Mouse (Mus musculus): Measurements from ENCODE around the gene Ren1.

Gene Ren1

GRCm38 (mm10) chr1:133377547-133377946 lies 27.2 kb downstream of the Ren1 start:
- no peak for DNase-seq (ENCODE audit: low read depth, low spot score)

DNA sequence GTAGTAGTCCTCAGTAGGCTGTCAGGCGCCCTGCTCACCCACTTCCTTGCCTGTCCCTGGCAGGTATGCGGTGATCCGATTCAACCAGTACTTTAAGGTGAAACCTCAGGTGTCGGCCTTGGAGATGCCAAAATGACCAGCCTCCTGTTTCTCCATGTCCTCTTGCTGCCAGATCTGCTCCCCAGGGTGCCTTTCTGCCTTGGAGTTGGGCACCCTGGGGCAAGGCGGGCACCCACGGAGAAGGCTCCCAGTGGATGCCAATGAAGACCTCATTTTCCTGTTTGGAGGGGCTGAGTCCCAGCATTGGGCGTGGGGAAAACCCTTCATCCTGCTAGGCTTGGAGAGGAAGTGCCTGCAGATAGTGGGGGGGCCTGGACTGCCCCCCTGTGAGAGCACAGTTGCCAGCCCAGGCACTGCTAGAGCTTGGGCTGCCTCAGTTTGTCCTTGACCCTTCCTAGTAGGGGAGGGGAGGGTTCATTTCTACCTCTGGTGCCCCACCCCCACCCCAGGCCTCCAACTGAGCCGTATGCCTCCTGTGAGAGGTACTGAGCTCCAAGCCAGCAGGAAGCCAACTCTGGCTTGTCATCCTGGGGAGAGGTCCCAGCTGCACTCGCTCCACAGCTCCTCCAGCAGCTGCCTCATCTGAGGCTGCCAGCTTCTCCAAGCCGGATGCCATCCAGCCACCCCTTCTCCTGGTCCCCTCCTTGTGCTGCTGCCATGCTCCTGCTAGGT lies 29.1 kb downstream of the Ren1 start:
- no peak for DNase-seq (ENCODE audit: low read depth, low spot score)

DNA sequence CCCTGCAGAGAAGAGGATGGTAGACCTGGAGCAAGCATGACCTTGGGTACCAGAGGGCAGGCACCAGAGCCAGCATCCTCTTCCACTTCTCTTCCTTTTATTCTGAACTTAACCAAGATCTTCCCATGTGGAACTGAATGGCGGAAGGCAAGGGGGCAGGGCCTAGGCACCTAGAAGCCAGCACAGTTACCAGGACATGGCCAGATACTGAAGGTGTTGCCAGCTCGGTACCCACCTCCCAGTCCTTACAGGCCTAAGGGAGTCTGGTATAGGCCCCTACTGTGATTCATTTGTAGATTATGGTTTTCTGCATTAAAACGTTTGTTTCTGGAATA lies 29.6 kb downstream of the Ren1 start:
- DNase-seq (ENCODE audit: low read depth, low spot score), result no peak

DNA sequence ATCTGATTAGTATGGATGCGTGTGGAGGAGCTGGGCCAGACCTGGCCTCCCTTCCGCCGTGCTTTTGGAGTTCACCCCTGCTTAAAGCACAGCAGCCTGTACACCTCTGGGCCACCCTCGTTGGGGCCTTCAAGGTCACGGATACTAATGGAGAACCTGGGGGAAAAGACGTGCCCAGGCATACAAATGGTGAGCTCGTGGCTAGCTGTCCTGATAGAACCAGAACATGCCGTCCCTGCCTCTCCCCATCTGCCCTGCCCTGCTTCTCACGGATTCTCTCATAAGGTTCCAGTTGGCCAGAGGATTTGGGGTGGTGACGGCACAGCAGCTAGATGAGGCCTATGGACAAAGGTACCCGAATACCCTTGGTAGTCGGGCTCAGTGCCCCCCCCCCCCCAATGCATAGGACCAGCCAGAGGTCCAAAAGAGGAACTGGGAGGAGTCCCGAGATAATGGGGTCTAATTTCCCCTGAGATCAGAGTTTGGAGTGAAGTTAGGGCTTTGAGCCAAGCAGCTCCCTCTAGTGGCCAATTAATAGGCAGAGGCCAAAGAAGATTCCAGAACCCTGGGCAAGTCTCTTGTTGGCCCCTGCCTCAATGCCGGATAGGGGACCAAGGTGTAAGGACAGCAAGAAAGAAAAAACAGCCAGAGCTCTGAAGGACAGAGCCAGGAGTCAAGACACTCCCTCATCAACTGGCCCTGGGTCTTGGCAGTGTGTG lies 30.2 kb downstream of the Ren1 start:
- peak; percentile 71 for DNase-seq (ENCODE audit: low read depth, low spot score)

DNA sequence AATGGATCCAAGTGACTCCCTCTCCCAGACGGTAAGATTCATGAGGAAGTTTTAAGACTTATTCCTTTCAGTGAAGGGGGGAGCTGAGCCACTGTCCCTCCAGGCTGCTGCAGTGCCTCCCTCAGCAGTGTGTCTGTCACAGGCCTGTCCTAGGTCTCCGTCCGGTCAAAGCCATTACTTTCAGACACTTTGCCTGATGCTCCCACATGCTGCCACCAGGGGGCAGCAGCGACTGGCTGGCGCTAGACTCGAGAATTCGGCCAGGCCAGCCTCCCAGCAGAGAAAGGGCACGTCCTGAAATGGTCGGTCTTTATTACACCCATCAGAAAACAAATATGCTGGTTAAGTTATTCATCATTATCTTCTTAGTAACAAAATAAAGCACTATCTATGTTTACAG lies 31.7 kb downstream of the Ren1 start:
- DNase-seq (ENCODE audit: low read depth, low spot score), result peak; percentile 88

- DNase-seq (ENCODE audit: low read depth, low spot score), result no peak
These were observed 32.3 kb downstream of the Ren1 start for GRCm38 (mm10) chr1:133382552-133383155.

DNA sequence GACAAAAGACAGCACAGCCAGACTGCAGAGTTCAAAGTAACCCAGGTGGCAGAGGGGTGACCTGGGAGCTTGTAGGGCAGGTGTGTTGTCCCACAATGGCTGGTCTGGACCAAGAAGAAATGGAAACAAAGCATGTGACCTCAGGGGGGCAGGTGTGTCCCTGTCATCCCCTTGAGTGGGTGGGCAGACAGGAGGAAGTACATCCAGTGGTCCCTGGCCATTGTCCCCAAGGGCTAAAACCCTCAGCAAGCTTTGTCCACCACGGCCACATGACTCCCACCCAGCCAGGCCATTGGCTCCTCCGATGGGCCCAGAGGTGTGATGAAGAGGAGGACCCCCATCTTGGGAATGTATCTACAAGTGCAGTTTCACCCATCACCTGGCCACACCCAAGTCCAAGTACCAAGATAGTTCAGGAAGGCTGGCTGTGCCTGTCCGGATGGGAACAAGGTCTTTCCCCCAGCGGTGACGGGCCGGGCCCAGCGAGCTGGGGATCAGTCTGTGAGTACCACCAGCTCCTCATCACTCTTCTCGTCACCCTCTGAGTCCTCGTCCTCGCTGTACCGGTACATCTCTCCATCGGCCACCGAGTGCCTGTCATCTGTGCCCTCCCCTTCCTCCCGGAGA lies 33.0 kb downstream of the Ren1 start:
- no peak for DNase-seq (ENCODE audit: low read depth, low spot score)

GRCm38 (mm10) chr1:133385506-133385905 lies 35.2 kb downstream of the Ren1 start:
- DNase-seq (ENCODE audit: low read depth, low spot score), result peak; percentile 90

DNA sequence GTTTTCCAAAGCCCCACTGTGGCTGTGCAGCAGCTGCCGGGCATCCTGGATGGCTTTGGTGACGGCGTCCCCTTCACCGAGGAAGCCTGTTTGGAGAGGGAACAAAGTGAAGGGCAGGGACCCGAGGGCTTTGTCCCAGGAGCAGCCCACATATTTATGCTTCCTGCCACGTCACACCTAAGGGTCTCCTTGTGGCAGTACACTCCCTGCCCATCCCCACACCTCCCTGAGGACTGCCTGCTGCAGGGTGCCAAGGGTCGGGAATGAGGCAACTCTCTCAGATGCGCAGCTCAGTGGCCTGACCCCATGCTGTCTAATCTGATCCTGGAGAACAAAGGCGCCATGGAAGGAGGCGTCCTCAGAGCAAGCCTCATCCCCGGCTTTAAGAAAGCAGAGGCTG lies 35.9 kb downstream of the Ren1 start:
- no peak for DNase-seq (ENCODE audit: low read depth, low spot score)

- DNase-seq (ENCODE audit: low read depth, low spot score), result no peak
These were observed 37.4 kb downstream of the Ren1 start for GRCm38 (mm10) chr1:133387539-133388268.

- no peak for DNase-seq (ENCODE audit: low read depth, low spot score)
These were observed 44.4 kb downstream of the Ren1 start for GRCm38 (mm10) chr1:133394702-133395101.

GRCm38 (mm10) chr1:133396693-133397092 lies 46.4 kb downstream of the Ren1 start:
- no peak for DNase-seq (ENCODE audit: low read depth, low spot score)

DNA sequence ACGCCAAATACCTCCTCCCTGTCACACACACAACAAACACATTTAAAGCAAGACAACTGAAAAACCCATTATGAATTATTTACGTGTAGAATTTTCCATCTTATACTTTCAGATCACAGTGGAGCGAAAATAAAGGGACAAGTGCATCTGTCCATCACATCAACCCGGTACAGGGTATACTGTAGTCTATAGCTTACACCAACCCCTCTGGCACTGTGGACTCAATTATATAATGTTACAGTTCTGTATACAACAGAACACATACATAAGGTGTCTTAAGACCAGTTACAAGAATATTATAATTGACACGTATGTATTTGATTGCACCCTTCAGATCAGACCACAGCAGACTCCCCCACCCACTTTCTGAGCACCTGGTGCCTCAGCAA lies 46.8 kb downstream of the Ren1 start:
- no peak for DNase-seq (ENCODE audit: low read depth, low spot score)

DNA sequence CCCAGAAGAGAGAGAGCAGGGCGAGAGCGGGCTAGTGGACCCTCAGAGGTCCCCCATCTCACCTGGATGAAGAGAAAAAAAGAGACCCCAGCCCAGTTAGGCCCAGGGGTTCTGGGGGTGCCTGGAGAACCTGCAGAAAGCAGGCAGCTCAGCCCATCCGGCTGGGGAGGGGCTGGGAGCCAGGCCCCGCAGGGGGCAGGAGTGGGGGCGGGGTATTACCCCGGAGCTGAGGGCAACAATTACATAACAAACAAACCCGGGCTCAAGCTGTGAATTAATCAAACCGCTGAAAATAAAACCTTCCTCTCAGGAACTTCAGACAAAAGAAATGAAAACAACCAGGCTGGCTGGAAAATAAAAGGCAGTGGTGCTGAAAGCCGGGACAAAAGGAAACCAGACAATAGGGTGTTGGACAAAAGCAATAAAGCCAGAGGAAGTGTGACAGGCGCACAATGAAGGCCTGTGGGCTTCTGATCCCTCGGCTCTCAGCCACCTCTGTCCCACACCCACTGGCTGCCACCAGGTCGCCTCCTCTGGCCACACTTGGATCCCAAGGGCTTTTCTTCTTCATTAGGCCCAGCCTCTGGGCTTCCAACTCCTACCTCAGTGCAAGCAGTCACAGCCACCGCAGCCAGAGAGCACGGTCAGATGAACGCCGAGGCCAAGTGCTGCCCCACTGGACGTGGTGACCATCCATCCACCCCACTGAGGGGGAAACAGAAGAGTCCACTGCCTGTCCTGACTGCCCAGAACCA lies 47.4 kb downstream of the Ren1 start:
- peak; percentile 97 for DNase-seq (ENCODE audit: low read depth, low spot score)

GRCm38 (mm10) chr1:133400014-133400725 lies 49.9 kb downstream of the Ren1 start:
- no peak for DNase-seq (ENCODE audit: low read depth, low spot score)

- no peak for DNase-seq (ENCODE audit: low read depth, low spot score)
These were observed 53.7 kb downstream of the Ren1 start for GRCm38 (mm10) chr1:133404005-133404404.

DNA sequence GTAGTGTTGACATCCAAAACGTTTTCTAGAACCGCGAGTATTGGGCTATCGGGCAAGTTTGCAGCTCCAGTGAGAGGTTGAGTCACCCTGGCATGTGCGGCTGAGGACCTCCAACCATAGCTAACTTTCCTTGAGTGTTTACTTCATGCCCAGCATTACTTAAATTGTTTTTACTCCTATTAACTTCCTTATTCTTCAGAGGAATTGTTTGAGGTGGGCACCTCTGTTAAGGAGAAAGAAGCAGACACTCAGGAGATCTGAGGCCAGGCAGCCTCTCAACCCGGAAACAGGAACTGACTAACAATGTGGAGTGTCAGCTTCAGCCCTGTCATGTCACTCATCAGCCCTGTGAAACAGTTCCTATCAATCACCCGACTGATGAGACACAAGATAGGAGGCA lies 56.3 kb downstream of the Ren1 start:
- no peak for DNase-seq (ENCODE audit: low read depth, low spot score)

DNA sequence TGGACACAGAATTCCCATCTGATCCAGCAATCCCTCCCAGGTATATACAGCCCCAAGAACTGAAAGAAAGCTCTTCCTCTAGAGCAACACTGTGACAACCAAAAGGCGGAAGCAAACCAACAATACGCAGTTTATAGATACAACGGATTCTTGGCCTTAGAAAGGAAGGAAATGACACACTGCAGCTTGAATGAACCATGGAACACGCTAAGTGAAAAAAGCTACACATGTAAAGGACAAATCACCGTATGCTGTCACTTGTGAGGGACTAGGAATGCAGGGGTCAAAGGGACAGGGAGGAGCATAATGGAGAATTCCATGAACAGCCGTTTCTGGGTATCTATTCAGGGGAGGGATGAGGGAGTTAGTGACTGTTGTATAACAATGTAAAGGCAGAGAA lies 57.1 kb downstream of the Ren1 start:
- DNase-seq (ENCODE audit: low read depth, low spot score), result no peak

GRCm38 (mm10) chr1:133408321-133408720 lies 58.0 kb downstream of the Ren1 start:
- DNase-seq (ENCODE audit: low read depth, low spot score), result no peak

DNA sequence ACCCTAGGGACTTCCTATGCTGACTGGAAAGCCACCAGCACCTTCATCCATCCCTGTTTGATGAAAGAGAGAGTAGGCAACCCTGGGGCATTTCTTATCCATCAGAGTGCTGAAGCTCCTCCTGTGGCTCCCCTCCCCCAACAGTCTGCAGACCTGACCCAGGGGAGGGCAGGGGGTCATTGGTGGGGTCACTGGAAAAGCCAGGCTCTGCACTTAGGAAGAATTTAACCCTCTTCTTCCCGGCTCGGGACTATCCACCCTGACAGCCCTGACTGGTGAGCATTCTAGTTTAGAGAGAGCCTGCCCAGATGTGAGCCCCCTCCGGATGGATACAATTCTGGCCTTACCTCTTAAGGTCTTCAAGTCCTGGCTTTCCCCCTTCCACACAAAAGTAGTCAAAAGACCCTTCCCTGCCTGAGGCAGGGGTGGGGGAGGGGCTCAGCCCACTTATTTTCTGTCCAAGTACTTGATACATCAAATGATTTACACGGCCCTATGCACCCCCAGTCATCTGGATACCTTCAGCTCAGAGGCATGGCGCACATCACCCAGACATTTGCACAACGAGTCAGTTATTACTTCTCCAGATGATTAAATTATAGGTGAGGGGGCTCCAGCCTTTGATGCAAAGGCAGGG lies 58.7 kb downstream of the Ren1 start:
- no peak for DNase-seq (ENCODE audit: low read depth, low spot score)
